Mouse (Mus musculus): ENCODE data around the gene Dock2. TPM values are rescaled to one million over a fixed set of nuclear protein-coding genes. Genes with fewer than 3 reads are reported as not detected.
"Not testable (repeated sequence)": the region's sequence is repeated elsewhere in the genome, so short reads cannot be mapped to it uniquely, and the experiment has no call there.

Dock2 gene
- polyA plus RNA-seq, 1 experiment from 2014 or later, result 3.9 TPM

DNA sequence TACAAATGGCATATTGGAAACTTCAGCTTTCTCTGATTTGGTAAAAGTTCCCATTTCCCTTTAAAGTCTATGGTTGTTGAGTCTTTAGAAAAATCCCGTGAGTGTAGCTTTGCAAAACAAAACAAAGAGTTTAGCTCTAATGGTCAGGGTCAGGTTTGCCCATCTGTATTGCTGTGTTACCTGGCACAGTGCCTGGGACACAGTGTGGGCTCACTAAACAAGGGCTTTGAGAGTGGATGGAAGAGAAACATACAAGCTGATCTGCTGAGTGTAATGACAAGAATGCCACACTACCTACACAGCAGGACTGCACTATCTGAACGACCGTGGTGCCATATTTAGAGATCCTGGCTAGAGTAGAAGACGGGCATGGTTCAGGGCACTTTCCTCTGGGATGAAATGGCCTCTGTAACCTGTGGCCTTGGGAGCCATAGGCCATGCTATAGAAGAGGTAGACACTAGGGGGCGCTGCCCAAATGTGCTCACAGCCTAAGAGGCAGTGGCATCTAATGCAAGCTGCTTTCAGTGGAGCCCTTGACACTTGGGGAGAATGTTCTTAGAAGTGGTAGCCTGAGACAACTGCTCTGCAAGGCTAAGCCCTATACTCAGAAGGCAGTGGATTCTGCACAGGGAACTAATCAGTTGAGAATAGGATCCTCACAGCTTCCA is 547.5 kb downstream of the Dock2 start:
- 46% methylated on average over 5 of the region's 5 CpGs for WGBS (ENCODE audit: insufficient replicate concordance)
- ATAC-seq, result no peak
- TF ChIP-seq CTCF (IDR thresholded peaks at IDR 0.05; ENCODE audit: low read depth) (peak; percentile 66), EP300 (IDR thresholded peaks at IDR 0.05; ENCODE audit: low read depth) (no peak)

DNA sequence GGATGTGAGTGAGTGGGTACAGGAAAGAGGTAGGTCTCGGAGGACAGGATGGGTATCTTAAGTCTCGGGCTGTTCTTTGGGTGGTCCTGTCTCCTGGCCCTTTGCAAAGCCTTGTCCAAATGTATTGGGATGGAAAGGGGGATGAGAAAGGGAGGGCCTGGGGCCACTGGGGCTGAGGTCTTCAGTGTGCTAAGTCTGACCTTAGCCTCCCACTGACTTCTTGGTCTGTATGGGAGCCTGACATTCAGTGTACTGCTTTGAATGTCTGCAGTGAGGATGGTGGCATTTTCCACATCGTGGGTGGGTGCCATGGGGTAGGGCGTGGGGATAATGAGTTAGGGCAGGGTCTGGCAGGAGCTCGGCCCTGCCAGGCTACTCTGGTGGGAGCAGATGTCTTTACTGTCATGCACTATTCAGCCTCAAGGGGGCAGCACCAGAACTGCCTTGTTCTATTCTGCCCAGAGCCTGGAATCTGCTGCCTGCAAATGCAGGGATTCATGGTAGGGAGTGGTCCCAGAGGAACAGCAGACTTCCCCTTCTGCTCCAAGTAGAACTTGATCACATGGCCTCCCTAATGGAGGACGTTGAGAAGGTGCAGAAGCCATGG is 554.8 kb downstream of the Dock2 start:
- H3K4me1 ChIP-seq (ENCODE audit: insufficient read depth), result no peaks in the 10 kb centered on the region
- DNase-seq, result peak; percentile 63
- H3K27ac ChIP-seq (ENCODE audit: low read depth), result no peak overlapping the region
- no peaks in the 10 kb centered on the region for H3K9me3 ChIP-seq (ENCODE audit: low read length)
- no peak overlapping the region for H3K4me3 ChIP-seq (ENCODE audit: low read depth, low read length)
- no peaks in the 10 kb centered on the region for H3K27me3 ChIP-seq (ENCODE audit: insufficient read depth, low read length)
- H3K9ac ChIP-seq (replicated peaks), result no peak overlapping the region
- WGBS (ENCODE audit: insufficient replicate concordance), result 41% methylated on average over 6 of the region's 6 CpGs
- no peak for ATAC-seq
- 0 out of 2 replicates have a peak, but pooled peaks cover 4% of the 10 kb centered on the region for H3K36me3 ChIP-seq (replicated peaks; ENCODE audit: insufficient read depth, low read length)
- no peak overlapping the region for H3K4me2 ChIP-seq (ENCODE audit: low read depth, low read length)
- no peak for TF ChIP-seq EP300 (IDR thresholded peaks at IDR 0.05; ENCODE audit: low read depth)
- peak; percentile 74 for TF ChIP-seq CTCF (IDR thresholded peaks at IDR 0.05; ENCODE audit: low read depth)

More for the DNA sequence above, 547.5 kb downstream of the Dock2 start:
- H3K9ac ChIP-seq (replicated peaks), result no peak overlapping the region
- H3K9me3 ChIP-seq (ENCODE audit: low read length), result 0 out of 2 replicates have a peak, but pooled peaks cover 3% of the 10 kb centered on the region
- H3K4me3 ChIP-seq (ENCODE audit: low read depth, low read length), result no peak overlapping the region
- peaks cover 2% of the 10 kb centered on the region; the same call in 1 of the 2 replicates for H3K36me3 ChIP-seq (replicated peaks; ENCODE audit: insufficient read depth, low read length)
- no peak overlapping the region for H3K4me2 ChIP-seq (ENCODE audit: low read depth, low read length)
- H3K4me1 ChIP-seq (ENCODE audit: insufficient read depth), result no peaks in the 10 kb centered on the region
- peak; percentile 43 for DNase-seq
- no peaks in the 10 kb centered on the region for H3K27me3 ChIP-seq (ENCODE audit: insufficient read depth, low read length)
- H3K27ac ChIP-seq (ENCODE audit: low read depth), result no peak overlapping the region

DNA sequence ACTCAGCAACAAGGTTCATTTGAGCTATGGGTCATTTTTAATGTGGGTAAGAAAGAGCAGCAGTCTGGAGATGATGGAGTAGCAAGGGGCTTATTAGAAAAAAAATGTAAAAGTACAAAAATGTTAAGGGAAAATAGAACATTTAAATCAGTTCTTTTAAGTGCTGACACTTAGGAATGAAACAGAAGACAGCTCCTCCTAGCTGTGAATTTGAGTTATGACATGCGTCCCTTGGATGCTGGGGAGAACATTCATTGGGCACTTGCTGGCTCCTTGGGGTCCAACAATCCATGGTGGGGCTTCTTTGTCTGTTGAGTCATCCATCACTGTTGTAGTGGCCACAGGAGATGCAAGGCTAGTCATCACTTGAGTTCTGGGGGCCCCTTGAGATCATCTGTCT is 556.5 kb downstream of the Dock2 start:
- no peak overlapping the region for H3K4me2 ChIP-seq (ENCODE audit: low read depth, low read length)
- WGBS (ENCODE audit: insufficient replicate concordance), result 79% methylated on average over 1 of the region's 1 CpGs
- 0 out of 2 replicates have a peak, but pooled peaks cover 4% of the 10 kb centered on the region for H3K36me3 ChIP-seq (replicated peaks; ENCODE audit: insufficient read depth, low read length)
- no peaks in the 10 kb centered on the region for H3K27me3 ChIP-seq (ENCODE audit: insufficient read depth, low read length)
- no peak overlapping the region for H3K4me3 ChIP-seq (ENCODE audit: low read depth, low read length)
- H3K9ac ChIP-seq (replicated peaks), result no peak overlapping the region
- no peak for TF ChIP-seq EP300 (IDR thresholded peaks at IDR 0.05; ENCODE audit: low read depth)
- TF ChIP-seq CTCF (IDR thresholded peaks at IDR 0.05; ENCODE audit: low read depth), result peak; percentile 56
- DNase-seq, result no peak
- ATAC-seq, result no peak
- H3K27ac ChIP-seq (ENCODE audit: low read depth), result no peak overlapping the region
- H3K9me3 ChIP-seq (ENCODE audit: low read length), result no peaks in the 10 kb centered on the region
- H3K4me1 ChIP-seq (ENCODE audit: insufficient read depth), result no peaks in the 10 kb centered on the region

DNA sequence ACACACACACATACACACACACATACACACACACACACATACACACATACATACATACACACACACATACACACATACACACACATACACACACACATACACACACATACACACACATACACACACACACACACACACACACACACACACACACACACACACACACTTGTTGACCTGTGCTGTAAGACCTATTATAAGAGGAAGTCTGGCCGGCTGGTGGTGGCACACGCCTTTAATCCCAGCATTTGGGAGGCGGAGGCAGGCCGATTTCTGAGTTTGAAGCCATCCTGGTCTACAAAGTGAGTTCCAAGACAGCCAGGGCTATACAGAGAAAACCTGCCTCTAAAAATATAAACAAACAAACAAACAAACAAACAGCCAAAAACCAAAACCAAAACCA is 563.1 kb downstream of the Dock2 start:
- not testable (repeated sequence) for H3K4me2 ChIP-seq (ENCODE audit: low read depth, low read length); H3K27ac ChIP-seq (ENCODE audit: low read depth); H3K9me3 ChIP-seq (ENCODE audit: low read length); DNase-seq; H3K27me3 ChIP-seq (ENCODE audit: insufficient read depth, low read length); H3K36me3 ChIP-seq (replicated peaks; ENCODE audit: insufficient read depth, low read length); H3K4me3 ChIP-seq (ENCODE audit: low read depth, low read length); H3K4me1 ChIP-seq (ENCODE audit: insufficient read depth); ATAC-seq; H3K9ac ChIP-seq (replicated peaks)
- WGBS (ENCODE audit: insufficient replicate concordance), result 68% methylated on average over 4 of the region's 4 CpGs

DNA sequence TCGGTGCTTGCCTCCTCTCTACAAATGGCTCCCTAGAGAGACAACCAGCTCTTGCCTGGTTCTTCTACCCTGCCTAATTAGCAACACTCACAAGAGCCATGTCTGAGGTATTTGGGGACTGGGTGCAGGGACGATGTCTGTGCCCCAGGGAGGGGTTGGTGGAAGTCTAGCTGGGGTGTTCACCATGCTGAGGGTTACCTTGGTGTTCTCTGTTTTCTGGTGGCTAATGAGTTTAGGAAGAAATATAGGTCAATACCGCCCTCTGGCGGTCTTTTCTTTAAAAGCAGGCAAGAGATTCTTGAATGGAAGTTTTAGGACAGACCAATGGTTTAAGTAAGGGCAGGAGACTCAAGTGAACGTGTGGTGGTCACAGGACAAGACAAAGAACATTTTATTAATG is 570.8 kb downstream of the Dock2 start:
- Histone ChIP-seq H3K36me3 (replicated peaks; ENCODE audit: insufficient read depth, low read length) (no peaks in the 10 kb centered on the region), H3K9ac (replicated peaks) (no peak overlapping the region), H3K27ac (ENCODE audit: low read depth) (no peak overlapping the region), H3K9me3 (ENCODE audit: low read length) (no peaks in the 10 kb centered on the region), H3K27me3 (ENCODE audit: insufficient read depth, low read length) (no peaks in the 10 kb centered on the region), H3K4me2 (ENCODE audit: low read depth, low read length) (no peak overlapping the region), H3K4me1 (ENCODE audit: insufficient read depth) (no peaks in the 10 kb centered on the region), H3K4me3 (ENCODE audit: low read depth, low read length) (no peak overlapping the region)
- DNase-seq, result peak; percentile 52
- no peak for TF ChIP-seq EP300 (IDR thresholded peaks at IDR 0.05; ENCODE audit: low read depth)
- peak; percentile 64 for TF ChIP-seq CTCF (IDR thresholded peaks at IDR 0.05; ENCODE audit: low read depth)
- ATAC-seq, result no peak
- 17% methylated on average over 5 of the region's 5 CpGs for WGBS (ENCODE audit: insufficient replicate concordance)

DNA sequence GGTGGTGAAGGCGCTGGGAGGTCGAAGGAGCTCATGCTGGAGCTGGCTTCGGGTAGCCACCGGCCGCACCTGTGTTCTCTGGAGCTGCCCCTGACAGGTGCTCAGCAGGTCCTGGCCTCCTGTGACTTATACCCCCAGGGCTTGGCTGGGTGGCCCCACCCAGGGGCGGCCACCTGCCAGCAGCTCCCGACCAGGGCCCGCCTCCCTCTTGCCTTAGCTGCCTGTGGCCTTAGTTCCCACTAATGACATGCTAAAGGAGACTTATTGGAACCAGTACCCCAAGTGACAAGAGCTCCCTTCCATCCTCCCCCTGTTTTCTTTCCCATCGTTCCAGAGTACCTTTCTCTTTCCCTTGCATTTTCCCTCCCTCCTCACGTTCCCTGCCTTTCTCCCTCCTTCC is 575.7 kb downstream of the Dock2 start, which contains the start of gene Foxi1:
Gene Foxi1 (minus strand): TSS at position 101 of the 400 bp plus-strand sequence.
- Histone ChIP-seq H3K9me3 (ENCODE audit: low read length) (no peaks in the 10 kb centered on the region), H3K4me2 (ENCODE audit: low read depth, low read length) (no peak within 1 kb of the TSS), H3K27ac (ENCODE audit: low read depth) (no peak within 1 kb of the TSS), H3K27me3 (ENCODE audit: insufficient read depth, low read length) (no peaks in the 10 kb centered on the region), H3K36me3 (replicated peaks; ENCODE audit: insufficient read depth, low read length) (no peaks in the 10 kb centered on the region), H3K9ac (replicated peaks) (no peak within 1 kb of the TSS), H3K4me3 (ENCODE audit: low read depth, low read length) (no peak within 1 kb of the TSS), H3K4me1 (ENCODE audit: insufficient read depth) (no peaks in the 10 kb centered on the region)
- no peak for ATAC-seq
- TF ChIP-seq CTCF (IDR thresholded peaks at IDR 0.05; ENCODE audit: low read depth) (no peak), EP300 (IDR thresholded peaks at IDR 0.05; ENCODE audit: low read depth) (no peak)
- DNase-seq, result no peak
- 82% methylated on average over 10 of the region's 10 CpGs for WGBS (ENCODE audit: insufficient replicate concordance)

Measured in liver, postnatal 0 days (tissue).